Mouse (Mus musculus): ENCODE measurements at regions not wholly inside any gene's neighbourhood (a gene's known extent, or its start where the extent isn't known, plus 50 kb on each side); places are given as distances from the start of the nearest gene placed in this dataset.

GRCm38 (mm10) chr14:68784395-68784794, 509.7 kb downstream of the Synb start:
- DNase-seq (ENCODE audit: low read depth, low spot score), result no peak

GRCm38 (mm10) chr14:68783216-68783615, 510.9 kb downstream of the Synb start:
- no peak for DNase-seq (ENCODE audit: low read depth, low spot score)

- DNase-seq (ENCODE audit: low read depth, low spot score), result no peak
Observed at GRCm38 (mm10) chr14:68770411-68770810, 523.7 kb downstream of the Synb start.

- DNase-seq (ENCODE audit: low read depth, low spot score), result no peak
Observed at GRCm38 (mm10) chr14:68762916-68763315, 531.2 kb downstream of the Synb start.

GRCm38 (mm10) chr14:68744661-68745060, 549.4 kb downstream of the Synb start:
- DNase-seq (ENCODE audit: low read depth, low spot score), result no peak

- DNase-seq (ENCODE audit: low read depth, low spot score), result no peak
Observed at GRCm38 (mm10) chr14:68738474-68738873, 555.6 kb downstream of the Synb start.

GRCm38 (mm10) chr14:68735756-68736155, 558.3 kb downstream of the Synb start:
- peak; percentile 32 for DNase-seq (ENCODE audit: low read depth, low spot score)

- no peak for DNase-seq (ENCODE audit: low read depth, low spot score)
Observed at GRCm38 (mm10) chr14:68721156-68721555, 572.9 kb downstream of the Synb start.

- DNase-seq (ENCODE audit: low read depth, low spot score), result no peak
Observed at GRCm38 (mm10) chr14:68719429-68720160, 574.5 kb downstream of the Synb start.

- no peak for DNase-seq (ENCODE audit: low read depth, low spot score)
Observed at GRCm38 (mm10) chr14:68718846-68719245, 575.3 kb downstream of the Synb start.
